Mouse (Mus musculus): ENCODE measurements around the gene Gm10320. TPM values are rescaled to one million over a fixed set of nuclear protein-coding genes. Genes with fewer than 3 reads are reported as not detected.

The Gm10320 gene
- total RNA-seq, 1 experiment from 2014 or later = not detected

Other genes with a start within 250 kb of the Gm10320 start
- 25.2 to 29.2 TPM (median 28.7 TPM) in 3 replicates for gene Utp15, start 229.0 kb downstream of the Gm10320 start, total RNA-seq (2017)
- 38.3 to 47.0 TPM (median 45.0 TPM) in 3 replicates for gene Ankra2, start 228.9 kb downstream of the Gm10320 start, total RNA-seq (2017)
- gene Gm21976, start 212.1 kb downstream of the Gm10320 start, total RNA-seq (2017) = 1.3 TPM in 1 of 3 replicates, not detected in the others
- gene Btf3, start 175.0 kb downstream of the Gm10320 start, total RNA-seq (2017) = 890 to 909 TPM (median 904 TPM) in 3 replicates
- not detected in 3 replicates for gene Foxd1, start 137.8 kb downstream of the Gm10320 start, total RNA-seq (2017)
- not detected in 3 replicates for gene Tmem174, start 145.4 kb upstream of the Gm10320 start, total RNA-seq (2017)
- gene Tmem171, start 202.8 kb upstream of the Gm10320 start, total RNA-seq (2017) = 2.5 to 2.7 TPM in 2 of 3 replicates, not detected in the other